Mouse (Mus musculus): ENCODE results near the gene Mlh3.
A peak's percentile ranks its signal among the peaks of the same experiment; 100 is the strongest.
"Not testable (repeated sequence)": the region's sequence is repeated elsewhere in the genome, so short reads cannot be mapped to it uniquely, and the experiment has no call there.

Mlh3 gene

GRCm38 (mm10) chr12:85270319-85270718, at the start of gene Mlh3:
TSS of gene Mlh3 (minus strand) at chr12:85270599.
- DNase-seq: peak; percentile 87 to 91

GRCm38 (mm10) chr12:85308651-85309050, 38.3 kb upstream of the Mlh3 start:
- DNase-seq: no peak

GRCm38 (mm10) chr12:85305247-85305892, 35.0 kb upstream of the Mlh3 start:
- peak; percentile 79 to 81 for DNase-seq

GRCm38 (mm10) chr12:85304725-85305124, 34.3 kb upstream of the Mlh3 start:
- no peak for DNase-seq

GRCm38 (mm10) chr12:85303256-85303655, 32.9 kb upstream of the Mlh3 start:
- DNase-seq: no peak

GRCm38 (mm10) chr12:85298835-85299180, 28.4 kb upstream of the Mlh3 start:
- DNase-seq: no peak

GRCm38 (mm10) chr12:85298127-85298834, 27.9 kb upstream of the Mlh3 start:
- no peak for DNase-seq

GRCm38 (mm10) chr12:85297345-85297997, 27.1 kb upstream of the Mlh3 start:
- no peak for DNase-seq

- no peak for DNase-seq
These were observed 26.5 kb upstream of the Mlh3 start for GRCm38 (mm10) chr12:85296915-85297314.

GRCm38 (mm10) chr12:85295506-85295905, 25.1 kb upstream of the Mlh3 start:
- no peak for DNase-seq

GRCm38 (mm10) chr12:85292906-85293305, 22.5 kb upstream of the Mlh3 start:
- no peak for DNase-seq

GRCm38 (mm10) chr12:85292288-85292687, 21.9 kb upstream of the Mlh3 start:
- no peak for DNase-seq

GRCm38 (mm10) chr12:85291541-85291940, 21.1 kb upstream of the Mlh3 start:
- no peak for DNase-seq

GRCm38 (mm10) chr12:85290633-85291032, 20.2 kb upstream of the Mlh3 start:
- DNase-seq: no peak

- DNase-seq: peak; percentile 46 to 63
These were observed 19.0 kb upstream of the Mlh3 start for GRCm38 (mm10) chr12:85289157-85290000.

- peak; percentile 94 to 96 for DNase-seq
These were observed 18.2 kb upstream of the Mlh3 start, which contains the start of gene Zc2hc1c for GRCm38 (mm10) chr12:85288486-85289156. TSS of gene Zc2hc1c (plus strand) at chr12:85288591.

- no peak for DNase-seq
These were observed 17.5 kb upstream of the Mlh3 start, which contains the start of gene Acyp1 for GRCm38 (mm10) chr12:85287809-85288485. TSS of gene Acyp1 (minus strand) at chr12:85288438.

GRCm38 (mm10) chr12:85286941-85287340, 16.5 kb upstream of the Mlh3 start:
- DNase-seq: no peak

- DNase-seq: no peak
These were observed 14.6 kb upstream of the Mlh3 start for GRCm38 (mm10) chr12:85284996-85285395.

GRCm38 (mm10) chr12:85284331-85284730, 13.9 kb upstream of the Mlh3 start:
- DNase-seq: no peak

- not testable (repeated sequence) for DNase-seq
These were observed 11.4 kb upstream of the Mlh3 start for GRCm38 (mm10) chr12:85281756-85282155.

All from lung, adult 18-20 months (tissue).